Mouse (Mus musculus): Measurements from ENCODE around the gene Ltbp4.

Ltbp4 gene

GRCm38 (mm10) chr7:27355745-27356240 lies 18.3 kb upstream of the Ltbp4 start, which contains the start of gene Shkbp1:
Shkbp1 (minus strand) TSS chr7:27356019.
- peak; percentile 85 for DNase-seq (ENCODE audit: low spot score)

GRCm38 (mm10) chr7:27355261-27355660 lies 17.8 kb upstream of the Ltbp4 start:
- DNase-seq (ENCODE audit: low spot score): no peak

GRCm38 (mm10) chr7:27354783-27355182 lies 17.3 kb upstream of the Ltbp4 start:
- DNase-seq (ENCODE audit: low spot score): no peak

GRCm38 (mm10) chr7:27354144-27354543 lies 16.7 kb upstream of the Ltbp4 start:
- DNase-seq (ENCODE audit: low spot score): no peak

GRCm38 (mm10) chr7:27345444-27345843 lies 8.0 kb upstream of the Ltbp4 start:
- DNase-seq (ENCODE audit: low spot score): no peak

- no peak for DNase-seq (ENCODE audit: low spot score)
Measured at GRCm38 (mm10) chr7:27342595-27342994, 5.1 kb upstream of the Ltbp4 start.

- no peak for DNase-seq (ENCODE audit: low spot score)
Measured at GRCm38 (mm10) chr7:27339519-27339918, 2.0 kb upstream of the Ltbp4 start.

- no peak for DNase-seq (ENCODE audit: low spot score)
Measured at GRCm38 (mm10) chr7:27339114-27339513, 1.6 kb upstream of the Ltbp4 start.

- peak; percentile 95 for DNase-seq (ENCODE audit: low spot score)
Measured at GRCm38 (mm10) chr7:27335928-27336823, 1.3 kb downstream of the Ltbp4 start.

GRCm38 (mm10) chr7:27335011-27335720 lies 2.3 kb downstream of the Ltbp4 start:
- DNase-seq (ENCODE audit: low spot score): no peak

- DNase-seq (ENCODE audit: low spot score): peak; percentile 70
Measured at GRCm38 (mm10) chr7:27334405-27334911, 3.0 kb downstream of the Ltbp4 start.

GRCm38 (mm10) chr7:27333316-27333941 lies 4.1 kb downstream of the Ltbp4 start:
- peak; percentile 80 for DNase-seq (ENCODE audit: low spot score)

GRCm38 (mm10) chr7:27332353-27333199 lies 4.9 kb downstream of the Ltbp4 start:
- DNase-seq (ENCODE audit: low spot score): peak; percentile 95

- DNase-seq (ENCODE audit: low spot score): no peak
Measured at GRCm38 (mm10) chr7:27331854-27332253, 5.6 kb downstream of the Ltbp4 start.

- DNase-seq (ENCODE audit: low spot score): peak; percentile 72
Measured at GRCm38 (mm10) chr7:27331541-27331851, 6.0 kb downstream of the Ltbp4 start.

GRCm38 (mm10) chr7:27330709-27331540 lies 6.6 kb downstream of the Ltbp4 start:
- peak; percentile 97 for DNase-seq (ENCODE audit: low spot score)

- no peak for DNase-seq (ENCODE audit: low spot score)
Measured at GRCm38 (mm10) chr7:27329981-27330380, 7.5 kb downstream of the Ltbp4 start.

GRCm38 (mm10) chr7:27329326-27329947 lies 8.1 kb downstream of the Ltbp4 start:
- DNase-seq (ENCODE audit: low spot score): peak; percentile 92

- peak; percentile 68 for DNase-seq (ENCODE audit: low spot score)
Measured at GRCm38 (mm10) chr7:27328648-27329047, 8.8 kb downstream of the Ltbp4 start.

- DNase-seq (ENCODE audit: low spot score): no peak
Measured at GRCm38 (mm10) chr7:27328161-27328560, 9.3 kb downstream of the Ltbp4 start.
